Mouse (Mus musculus) limb, embryonic 11.5 days (tissue): ENCODE results near the gene Gm36028. TPM values are rescaled to one million over a fixed set of nuclear protein-coding genes. Genes with fewer than 3 reads are reported as not detected.

Experiments used
- ATAC-seq: fragments of 200-750 bp; cut with Nextera tagmentation; 2 replicates; pipeline ENCODE4 v1.8.0; 2017; ENCODE audit warnings: low read depth; ENCODE audit not compliant: insufficient number of reproducible peaks, low FRiP score, low TSS enrichment
- DNase-seq: peaks from one replicate; pipeline ENCODE4 v3.0.0-alpha.2; 2015; ENCODE audit warnings: low spot score
- H3K27ac ChIP-seq: fragments of 300-500 bp; sonication (generic); replicated peaks from 2 replicates; pipeline ENCODE4 v1.5.1; 2014; ENCODE audit warnings: low read depth, mild to moderate bottlenecking, low read length
- H3K27me3 ChIP-seq: fragments of 300-500 bp; sonication (generic); 2 replicates; pipeline ENCODE4 v1.6.1; 2014; ENCODE audit warnings: mild to moderate bottlenecking, low read length, mixed read lengths; ENCODE audit not compliant: control insufficient read depth, insufficient read depth
- H3K36me3 ChIP-seq: fragments of 300-500 bp; sonication (generic); 2 replicates; pipeline ENCODE4 v1.6.1; 2014; ENCODE audit warnings: mild to moderate bottlenecking, low read length, moderate library complexity, mixed read lengths; ENCODE audit not compliant: control insufficient read depth, insufficient read depth
- H3K4me1 ChIP-seq: fragments of 300-500 bp; sonication (generic); 2 replicates; pipeline ENCODE4 v1.6.1; 2014; ENCODE audit warnings: low read length, mixed read lengths; ENCODE audit not compliant: control insufficient read depth, insufficient read depth
- H3K4me2 ChIP-seq: fragments of 300-500 bp; sonication (generic); 2 replicates; pipeline ENCODE4 v1.6.1; 2014; ENCODE audit warnings: low read depth, mild to moderate bottlenecking, moderate library complexity; ENCODE audit not compliant: severe bottlenecking
- H3K4me3 ChIP-seq: fragments of 300-500 bp; sonication (generic); 2 replicates; pipeline ENCODE4 v1.5.1; 2014; ENCODE audit warnings: low read depth, low read length
- H3K9ac ChIP-seq: fragments of 300-500 bp; sonication (generic); 2 replicates; pipeline ENCODE4 v1.6.1; 2014; ENCODE audit warnings: mild to moderate bottlenecking, low read length
- H3K9me3 ChIP-seq: fragments of 300-500 bp; sonication (generic); 2 replicates; pipeline ENCODE4 v1.6.1; 2016; ENCODE audit warnings: low read length; ENCODE audit not compliant: control insufficient read depth
- WGBS: fragments of 180-500 bp; shearing (Covaris S2); extraction: QIAGEN DNeasy Blood & Tissue Kit; methylation state at CpG from one replicate; pipeline ENCODE4 v1.1.7; 2014; 5-methylcytosine and 5-hydroxymethylcytosine counted together
- polyA plus RNA-seq: library from polyadenylated mRNA; unstranded; fragments of >200 nt; fragmentation: Nextera tagmentation; extraction: Ambion mirVana; gene quantifications from 2 replicates; pipeline ENCODE4 v1.2.1, GENCODE M21; 2014

Gene Gm36028
- polyA plus RNA-seq, 1 experiment from 2014 or later: not detected

GRCm38 (mm10) chr16:37831041-37831440 is 29.9 kb downstream of the Gm36028 start:
- H3K9me3 ChIP-seq: no peaks in the 10 kb centered on the region
- H3K4me1 ChIP-seq: no peaks in the 10 kb centered on the region
- no peak overlapping the region for H3K4me2 ChIP-seq

GRCm38 (mm10) chr16:37826286-37826685 is 34.7 kb downstream of the Gm36028 start:
- Histone ChIP-seq H3K27me3 (no peaks in the 10 kb centered on the region), H3K4me2 (no peak overlapping the region), H3K36me3 (peaks cover 37% of the 10 kb centered on the region; the same call in 1 of the 2 replicates), H3K27ac (no peak overlapping the region), H3K9me3 (no peaks in the 10 kb centered on the region), H3K4me3 (no peak overlapping the region), H3K4me1 (no peaks in the 10 kb centered on the region), H3K9ac (no peak overlapping the region)
- no peak for ATAC-seq
- 87% methylated on average over 3 of the region's 3 CpGs for WGBS
- no peak for DNase-seq

More at GRCm38 (mm10) chr16:37831041-37831440, 29.9 kb downstream of the Gm36028 start:
- no peak for ATAC-seq
- Histone ChIP-seq H3K4me3 (no peak overlapping the region), H3K9ac (no peak overlapping the region), H3K27ac (no peak overlapping the region), H3K36me3 (peaks cover 15% of the 10 kb centered on the region; the same call in 1 of the 2 replicates), H3K27me3 (no peaks in the 10 kb centered on the region)
- no peak for DNase-seq
- WGBS: 88% methylated on average over 7 of the region's 7 CpGs

- no peak for ATAC-seq
- Histone ChIP-seq H3K36me3 (peaks cover 34% of the 10 kb centered on the region; the same call in 1 of the 2 replicates), H3K27ac (no peak overlapping the region), H3K9ac (no peak overlapping the region), H3K4me2 (no peak overlapping the region), H3K27me3 (no peaks in the 10 kb centered on the region), H3K9me3 (no peaks in the 10 kb centered on the region), H3K4me3 (no peak overlapping the region), H3K4me1 (no peaks in the 10 kb centered on the region)
- WGBS: 96% methylated on average over 12 of the region's 12 CpGs
- no peak for DNase-seq
Measured at GRCm38 (mm10) chr16:37824778-37825505, 36.0 kb downstream of the Gm36028 start.

- 91% methylated on average over 5 of the region's 5 CpGs for WGBS
- ATAC-seq (no peak), DNase-seq (no peak)
- no peaks in the 10 kb centered on the region for H3K27me3 ChIP-seq
- no peak overlapping the region for H3K27ac ChIP-seq
- H3K36me3 ChIP-seq: peaks cover 34% of the 10 kb centered on the region; the same call in 1 of the 2 replicates
- no peaks in the 10 kb centered on the region for H3K9me3 ChIP-seq
- H3K4me3 ChIP-seq: no peak overlapping the region
- H3K9ac ChIP-seq: no peak overlapping the region
- no peaks in the 10 kb centered on the region for H3K4me1 ChIP-seq
- H3K4me2 ChIP-seq: no peak overlapping the region
Measured at GRCm38 (mm10) chr16:37823949-37824348, 37.0 kb downstream of the Gm36028 start.

GRCm38 (mm10) chr16:37817986-37818385 is 43.0 kb downstream of the Gm36028 start:
- DNase-seq: no peak
- no peak overlapping the region for H3K4me3 ChIP-seq
- no peak overlapping the region for H3K4me2 ChIP-seq
- peaks cover 11% of the 10 kb centered on the region for H3K4me1 ChIP-seq
- H3K27ac ChIP-seq: no peak overlapping the region
- WGBS: 92% methylated on average over 4 of the region's 4 CpGs
- peaks cover 17% of the 10 kb centered on the region; the same call in 1 of the 2 replicates for H3K36me3 ChIP-seq
- no peaks in the 10 kb centered on the region for H3K9me3 ChIP-seq
- no peaks in the 10 kb centered on the region for H3K27me3 ChIP-seq
- H3K9ac ChIP-seq: no peak overlapping the region
- ATAC-seq: no peak

- H3K9me3 ChIP-seq: no peaks in the 10 kb centered on the region
- peak; percentile 77; the same call in 1 of the 2 replicates for ATAC-seq
- no peaks in the 10 kb centered on the region for H3K27me3 ChIP-seq
- no peak overlapping the region for H3K4me3 ChIP-seq
- H3K4me1 ChIP-seq: peaks cover 13% of the 10 kb centered on the region
- peak; percentile 71 for DNase-seq
- H3K36me3 ChIP-seq: 0 out of 2 replicates have a peak, but pooled peaks cover 4% of the 10 kb centered on the region
- H3K4me2 ChIP-seq: no peak overlapping the region
- H3K27ac ChIP-seq: 0 out of 2 replicates have a peak overlapping the region, but pooled peaks have one; percentile 54
- 51% methylated on average over 7 of the region's 7 CpGs for WGBS
- no peak overlapping the region for H3K9ac ChIP-seq
Measured at GRCm38 (mm10) chr16:37814383-37814971, 46.5 kb downstream of the Gm36028 start.

GRCm38 (mm10) chr16:37813691-37814382 is 47.1 kb downstream of the Gm36028 start:
- 0 out of 2 replicates have a peak, but pooled peaks cover 3% of the 10 kb centered on the region for H3K36me3 ChIP-seq
- no peak overlapping the region for H3K4me2 ChIP-seq
- no peaks in the 10 kb centered on the region for H3K27me3 ChIP-seq
- no peak overlapping the region for H3K27ac ChIP-seq
- 40% methylated on average over 5 of the region's 5 CpGs for WGBS
- ATAC-seq (no peak), DNase-seq (no peak)
- no peak overlapping the region for H3K9ac ChIP-seq
- peaks cover 16% of the 10 kb centered on the region for H3K4me1 ChIP-seq
- no peak overlapping the region for H3K4me3 ChIP-seq
- no peaks in the 10 kb centered on the region for H3K9me3 ChIP-seq

GRCm38 (mm10) chr16:37812474-37812886 is 48.5 kb downstream of the Gm36028 start:
- no peaks in the 10 kb centered on the region for H3K27me3 ChIP-seq
- peaks cover 17% of the 10 kb centered on the region for H3K4me1 ChIP-seq
- H3K27ac ChIP-seq: no peak overlapping the region
- 0 out of 2 replicates have a peak, but pooled peaks have one; percentile 32 for ATAC-seq
- H3K9ac ChIP-seq: no peak overlapping the region
- DNase-seq: no peak
- WGBS: 51% methylated on average over 9 of the region's 9 CpGs
- H3K9me3 ChIP-seq: no peaks in the 10 kb centered on the region
- H3K36me3 ChIP-seq: no peaks in the 10 kb centered on the region
- H3K4me3 ChIP-seq: no peak overlapping the region
- H3K4me2 ChIP-seq: no peak overlapping the region
